Mouse (Mus musculus) spleen, adult 2 months (tissue): ENCODE results near the gene Snrnp25.

Experiments used
- CTCF ChIP-seq: fragments of 200-500 bp; IDR thresholded peaks from 2 replicates; pipeline ENCODE4 v1.5.1; 2011; ENCODE audit warnings: mild to moderate bottlenecking, inconsistent platforms; ENCODE audit not compliant: insufficient read depth, insufficient read length, insufficient replicate concordance; ENCODE audit errors: extremely low read depth
- POLR2A ChIP-seq: fragments of 200-500 bp; IDR thresholded peaks from 2 replicates; pipeline ENCODE4 v1.6.1; 2011; ENCODE audit warnings: low read depth, low read length, inconsistent platforms

DNA sequence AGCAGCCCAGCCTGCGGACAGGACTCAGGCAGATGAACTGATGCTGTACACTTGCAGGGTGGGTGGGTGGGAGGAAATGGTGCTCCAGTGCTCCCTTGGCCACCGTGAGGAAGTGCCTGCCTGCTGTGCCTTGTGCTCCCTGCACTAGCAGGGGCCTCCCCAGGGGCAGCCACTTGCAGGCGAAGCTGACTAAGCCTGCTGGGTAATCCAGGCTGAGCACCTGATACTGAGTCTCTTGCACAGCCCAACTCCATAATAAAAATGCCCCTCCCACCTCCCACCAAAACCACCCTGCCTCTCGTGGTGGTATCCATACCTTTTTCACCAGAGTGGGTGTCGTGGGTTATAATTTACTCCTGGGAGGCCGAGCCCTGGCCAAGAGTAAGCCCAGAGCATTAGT, 6.0 kb upstream of the Snrnp25 start:
- TF ChIP-seq CTCF (no peak), POLR2A (no peak)
